8 mouse cellular contexts compared by ENCODE assay signal in the genomic region with DNA sequence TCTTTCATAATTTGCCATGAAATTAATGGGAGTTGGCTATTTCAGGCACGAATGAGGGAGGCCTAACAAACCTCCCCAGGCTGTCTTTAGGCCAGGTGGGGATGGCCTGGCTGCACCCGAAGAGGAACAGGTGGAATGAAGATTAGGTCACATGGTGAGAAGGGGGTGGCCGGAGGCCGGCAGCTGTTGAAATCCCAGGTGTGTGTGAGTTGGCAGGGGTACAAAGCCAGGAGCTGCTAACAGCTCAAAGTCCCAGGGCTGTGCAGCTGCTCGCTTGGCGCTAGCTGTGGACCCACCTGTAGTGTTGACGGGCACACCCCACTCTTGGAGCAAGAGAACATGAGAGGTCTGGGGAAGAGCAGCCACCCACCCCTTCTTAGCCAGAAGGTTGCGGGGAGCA.
DNase-seq lines count a peak whose midpoint lies in the region; ATAC-seq lines count a peak whose summit lies in the region.
"Had no signal": no experiment of that assay in that cellular context is flagged by ENCODE, and none has a peak within 500 bp of the region (broad histone marks: within the 10 kb centered on the region; RNA-seq: fewer than 3 reads in every experiment).

No protein-coding gene starts in this region.

- no peaks in the 10 kb centered on the region for H3K27me3 ChIP-seq in neural tube, embryonic 13.5 days
- no peaks in the 10 kb centered on the region for H3K27me3 ChIP-seq in neural tube, embryonic 15.5 days (replicated peaks)
- no peaks in the 10 kb centered on the region for H3K27me3 ChIP-seq in kidney, embryonic 16.5 days (ENCODE audit: insufficient read depth, low read length)

- no peak overlapping the region for H3K4me2 ChIP-seq in neural tube, embryonic 13.5 days
- no peak overlapping the region for H3K4me2 ChIP-seq in neural tube, embryonic 15.5 days
- no peak overlapping the region for H3K4me2 ChIP-seq in kidney, embryonic 16.5 days (replicated peaks; ENCODE audit: low read depth, low read length)

- 46% methylated on average over 8 of the region's 8 CpGs for WGBS in neural tube, embryonic 13.5 days
- 50% methylated on average over 8 of the region's 8 CpGs for WGBS in neural tube, embryonic 15.5 days
- 55% methylated on average over 8 of the region's 8 CpGs for WGBS in kidney, embryonic 16.5 days

- peak; percentile 67 to 89 for DNase-seq in lung, postnatal 4 days
- DNase-seq in thymus, postnatal 4 days, result peak; percentile 38
- DNase-seq in layer of hippocampus, adult 18-20 months (ENCODE audit: low spot score in 2 of 2), result no peak
- no peak for DNase-seq in heart, adult 18-20 months
- DNase-seq: heart, postnatal 36 days had no signal

- H3K4me1 ChIP-seq in neural tube, embryonic 13.5 days (replicated peaks), result peaks cover 13% of the 10 kb centered on the region
- H3K4me1 ChIP-seq in neural tube, embryonic 15.5 days, result 0 out of 2 replicates have a peak, but pooled peaks cover 3% of the 10 kb centered on the region
- no peaks in the 10 kb centered on the region for H3K4me1 ChIP-seq in kidney, embryonic 16.5 days (ENCODE audit: insufficient read depth, low read length)

- no peaks in the 10 kb centered on the region for H3K9me3 ChIP-seq in neural tube, embryonic 13.5 days
- no peaks in the 10 kb centered on the region for H3K9me3 ChIP-seq in neural tube, embryonic 15.5 days (replicated peaks)
- no peaks in the 10 kb centered on the region for H3K9me3 ChIP-seq in kidney, embryonic 16.5 days (ENCODE audit: low read length)

- no peak overlapping the region for H3K9ac ChIP-seq in neural tube, embryonic 13.5 days
- no peak overlapping the region for H3K9ac ChIP-seq in neural tube, embryonic 15.5 days (replicated peaks)
- H3K9ac ChIP-seq in kidney, embryonic 16.5 days (replicated peaks; ENCODE audit: low read length), result no peak overlapping the region

- peak; percentile 53 for ATAC-seq in neural tube, embryonic 13.5 days (ENCODE audit: low read depth)
- ATAC-seq in neural tube, embryonic 15.5 days (ENCODE audit: low FRiP score), result no peak
- ATAC-seq in kidney, embryonic 16.5 days (ENCODE audit: low FRiP score, low TSS enrichment), result peak; percentile 49; the same call in 1 of the 2 replicates

- no peaks in the 10 kb centered on the region for H3K36me3 ChIP-seq in neural tube, embryonic 13.5 days
- H3K36me3 ChIP-seq in neural tube, embryonic 15.5 days, result no peaks in the 10 kb centered on the region
- no peaks in the 10 kb centered on the region for H3K36me3 ChIP-seq in kidney, embryonic 16.5 days (ENCODE audit: insufficient read depth, low read length)

- H3K27ac ChIP-seq in neural tube, embryonic 13.5 days (replicated peaks), result no peak overlapping the region
- no peak overlapping the region for H3K27ac ChIP-seq in neural tube, embryonic 15.5 days (replicated peaks)
- no peak overlapping the region for H3K27ac ChIP-seq in kidney, embryonic 16.5 days (ENCODE audit: low read length)

- H3K4me3 ChIP-seq in neural tube, embryonic 13.5 days, result no peak overlapping the region
- no peak overlapping the region for H3K4me3 ChIP-seq in neural tube, embryonic 15.5 days (replicated peaks)
- H3K4me3 ChIP-seq in kidney, embryonic 16.5 days (ENCODE audit: low read length), result no peak overlapping the region

Comparison
In these comparisons a context has a peak if more than half of its experiments do, and no peak if none do; other contexts are left out.
1. DNase-seq: peak in lung, postnatal 4 days (2 of 2) and thymus, postnatal 4 days (single experiment); none in layer of hippocampus, adult 18-20 months (0 of 2) and heart, adult 18-20 months (0 of 2).